ENCODE assay signal across 10 mouse cellular contexts in genomic region chr10:127091507-127092396, GRCm38 (mm10). TPM values are rescaled to one million over a fixed set of nuclear protein-coding genes. Genes with fewer than 3 reads are reported as not detected.
A peak's percentile ranks its signal among the peaks of the same experiment; 100 is the strongest.
DNase-seq lines count a peak whose midpoint lies in the region; ATAC-seq and TF ChIP-seq lines count a peak whose summit lies in the region.
"Had no signal": no experiment of that assay in that cellular context is flagged by ENCODE, and none has a peak within 500 bp of the region (broad histone marks: within the 10 kb centered on the region; RNA-seq: fewer than 3 reads in every experiment).

No protein-coding gene starts in this region.

- H3K9me3 ChIP-seq in embryonic facial prominence, embryonic 13.5 days: no peaks in the 10 kb centered on the region
- no peaks in the 10 kb centered on the region for H3K9me3 ChIP-seq in kidney, embryonic 14.5 days (ENCODE audit: control insufficient read depth, low read length)

- WGBS in embryonic facial prominence, embryonic 13.5 days: 7% methylated on average over 51 of the region's 51 CpGs
- WGBS in kidney, embryonic 14.5 days: 8% methylated on average over 51 of the region's 51 CpGs

- H3K79me3 ChIP-seq in C2C12 (ENCODE audit: low read depth): no peaks in the 10 kb centered on the region

- H3K79me2 ChIP-seq in C2C12 (ENCODE audit: control insufficient read depth, insufficient read depth): no peaks in the 10 kb centered on the region

- H3K9ac ChIP-seq in embryonic facial prominence, embryonic 13.5 days: peak overlapping the region; percentile 27; the same call in 1 of the 2 replicates
- H3K9ac ChIP-seq in kidney, embryonic 14.5 days (ENCODE audit: low read depth, low read length): no peak overlapping the region

- no peak for DNase-seq in frontal cortex, postnatal 10 days (ENCODE audit: low spot score in 2 of 2)
- peak; percentile 43 for DNase-seq in lung, postnatal 36 days

- peak; percentile 8; the same call in 1 of the 2 replicates for ATAC-seq in frontal cortex, adult (ENCODE audit: low TSS enrichment)
- ATAC-seq in embryonic facial prominence, embryonic 13.5 days (ENCODE audit: insufficient number of reproducible peaks, insufficient read depth, low FRiP score, low TSS enrichment, low read depth): peak; percentile 48; the same call in 1 of the 2 replicates
- no peak for ATAC-seq in kidney, embryonic 14.5 days (ENCODE audit: low FRiP score, low TSS enrichment)
- ATAC-seq in erythroblast, adult 5-6 weeks (replicated peaks; ENCODE audit: low FRiP score, poor library complexity, severe bottlenecking): no peak
- no peak for ATAC-seq in CD4-positive, CD25-positive, alpha-beta regulatory T cell, adult 4 months

- peak overlapping the region; percentile 42 for H3ac ChIP-seq in C2C12 (ENCODE audit: control insufficient read depth, insufficient read length, low read depth)

- H3K4me3 ChIP-seq in C2C12 (ENCODE audit: insufficient read depth, poor library complexity, severe bottlenecking): no peak overlapping the region
- peak overlapping the region; percentile 32 for H3K4me3 ChIP-seq in embryonic facial prominence, embryonic 13.5 days
- peak overlapping the region; percentile 26 for H3K4me3 ChIP-seq in kidney, embryonic 14.5 days (ENCODE audit: low read length)
- H3K4me3 ChIP-seq: erythroblast, embryonic 14.5 days; megakaryocyte, embryonic 14.5 days had no signal

- peaks cover 33% of the 10 kb centered on the region for H3K4me1 ChIP-seq in embryonic facial prominence, embryonic 13.5 days
- 0 out of 2 replicates have a peak, but pooled peaks cover 11% of the 10 kb centered on the region for H3K4me1 ChIP-seq in kidney, embryonic 14.5 days (ENCODE audit: control insufficient read depth, insufficient read depth, low read length)

- TF ChIP-seq CTCF in C2C12 (IDR thresholded peaks at IDR 0.05; ENCODE audit: control insufficient read depth, insufficient read depth, insufficient read length): peak; percentile 50

- H3K27me3 ChIP-seq in C2C12 (ENCODE audit: control insufficient read depth, insufficient read depth, insufficient read length): no peaks in the 10 kb centered on the region
- H3K27me3 ChIP-seq in embryonic facial prominence, embryonic 13.5 days: peaks cover 68% of the 10 kb centered on the region
- peaks cover 45% of the 10 kb centered on the region for H3K27me3 ChIP-seq in kidney, embryonic 14.5 days (ENCODE audit: control insufficient read depth, insufficient read depth, low read length)
- H3K27me3 ChIP-seq: megakaryocyte, embryonic 14.5 days had no signal

- no peaks in the 10 kb centered on the region for H3K36me3 ChIP-seq in C2C12 (ENCODE audit: control insufficient read depth, insufficient read depth)
- peaks cover 17% of the 10 kb centered on the region for H3K36me3 ChIP-seq in embryonic facial prominence, embryonic 13.5 days
- H3K36me3 ChIP-seq in kidney, embryonic 14.5 days (ENCODE audit: control insufficient read depth, insufficient read depth, low read length): no peaks in the 10 kb centered on the region; the same call in 1 of the 2 replicates

- H3K27ac ChIP-seq in embryonic facial prominence, embryonic 13.5 days: no peak overlapping the region
- no peak overlapping the region for H3K27ac ChIP-seq in kidney, embryonic 14.5 days (ENCODE audit: low read depth, low read length)

- peak overlapping the region; percentile 55 for H3K4me2 ChIP-seq in embryonic facial prominence, embryonic 13.5 days
- H3K4me2 ChIP-seq in kidney, embryonic 14.5 days (replicated peaks; ENCODE audit: low read depth, low read length): peak overlapping the region; percentile 24

TF ChIP-seq in C2C12, 6 proteins besides CTCF, POLR2A, EP300 and RAD21:
- TF ChIP-seq FOSL1 (IDR thresholded peaks at IDR 0.05; ENCODE audit: insufficient read depth, low read length, poor library complexity, severe bottlenecking) (no peak), USF1 (IDR thresholded peaks at IDR 0.05; ENCODE audit: low read depth) (no peak), CEBPB (IDR thresholded peaks at IDR 0.05; ENCODE audit: low read depth) (no peak), MYOD1 (IDR thresholded peaks at IDR 0.05; ENCODE audit: control insufficient read depth, insufficient read length, low read depth) (no peak), MAX (IDR thresholded peaks at IDR 0.05) (peak; percentile 47)

RNA-seq across cellular contexts. Expression of gene Agap2, which starts 16.7 kb away (rescaled TPM):
- 3.2 TPM for polyA plus RNA-seq in C2C12 (2012; fragmentation: generic; extraction: Trizol)
- 0.18 and 0.34 TPM in 2 replicates for polyA plus RNA-seq in embryonic facial prominence, embryonic 13.5 days (2015; fragmentation: Nextera tagmentation; extraction: Ambion mirVana)
- polyA plus RNA-seq in kidney, embryonic 14.5 days (2014; fragmentation: Nextera tagmentation; extraction: Ambion mirVana): 0.07 and 0.61 TPM in 2 replicates
- 1.9 and 6.5 TPM in 2 replicates for total RNA-seq in erythroblast, adult 5-6 weeks (2015; ENCODE audit: low replicate concordance)
- 2.0 and 4.0 TPM in 2 replicates for total RNA-seq in erythroblast, adult 5-6 weeks (2017; ENCODE audit: low replicate concordance)
- 10 to 100 TPM; 29.8 to 34.6 TPM for polyA plus RNA-seq in CD4-positive, CD25-positive, alpha-beta regulatory T cell, adult 4 months (2017; shearing (Covaris generic))

RNA-seq across cellular contexts. Expression of gene Tspan31, which starts 21.7 kb away (rescaled TPM):
- 118 TPM for polyA plus RNA-seq in C2C12 (2012; fragmentation: generic; extraction: Trizol)
- 176 and 179 TPM in 2 replicates for polyA plus RNA-seq in embryonic facial prominence, embryonic 13.5 days (2015; fragmentation: Nextera tagmentation; extraction: Ambion mirVana)
- polyA plus RNA-seq in kidney, embryonic 14.5 days (2014; fragmentation: Nextera tagmentation; extraction: Ambion mirVana): 106 and 153 TPM in 2 replicates
- 25.3 and 30.4 TPM in 2 replicates for total RNA-seq in erythroblast, adult 5-6 weeks (2015; ENCODE audit: low replicate concordance)
- 8.6 and 19.0 TPM in 2 replicates for total RNA-seq in erythroblast, adult 5-6 weeks (2017; ENCODE audit: low replicate concordance)
- 100 to 1,000 TPM in 1 of 2 experiments, 10 to 100 TPM in 1; 87.4 to 109 TPM for polyA plus RNA-seq in CD4-positive, CD25-positive, alpha-beta regulatory T cell, adult 4 months (2017; shearing (Covaris generic))

RNA-seq across cellular contexts. Expression of gene Cdk4, which starts 28.4 kb away (rescaled TPM):
- 714 TPM for polyA plus RNA-seq in C2C12 (2012; fragmentation: generic; extraction: Trizol)
- 1,992 and 2,100 TPM in 2 replicates for polyA plus RNA-seq in embryonic facial prominence, embryonic 13.5 days (2015; fragmentation: Nextera tagmentation; extraction: Ambion mirVana)
- polyA plus RNA-seq in kidney, embryonic 14.5 days (2014; fragmentation: Nextera tagmentation; extraction: Ambion mirVana): 2,221 and 2,763 TPM in 2 replicates
- total RNA-seq in erythroblast, adult 5-6 weeks (2015; ENCODE audit: low replicate concordance): 83.0 and 90.1 TPM in 2 replicates
- total RNA-seq in erythroblast, adult 5-6 weeks (2017; ENCODE audit: low replicate concordance): 43.8 and 71.5 TPM in 2 replicates
- 100 to 1,000 TPM; 294 to 347 TPM for polyA plus RNA-seq in CD4-positive, CD25-positive, alpha-beta regulatory T cell, adult 4 months (2017; shearing (Covaris generic))

RNA-seq across cellular contexts. Expression of gene Os9, which starts 29.2 kb away (rescaled TPM):
- 35.6 TPM for polyA plus RNA-seq in C2C12 (2012; fragmentation: generic; extraction: Trizol)
- polyA plus RNA-seq in embryonic facial prominence, embryonic 13.5 days (2015; fragmentation: Nextera tagmentation; extraction: Ambion mirVana): 76.5 and 87.7 TPM in 2 replicates
- 31.4 and 47.5 TPM in 2 replicates for polyA plus RNA-seq in kidney, embryonic 14.5 days (2014; fragmentation: Nextera tagmentation; extraction: Ambion mirVana)
- total RNA-seq in erythroblast, adult 5-6 weeks (2015; ENCODE audit: low replicate concordance): 15.0 and 17.1 TPM in 2 replicates
- 59.5 and 60.7 TPM in 2 replicates for total RNA-seq in erythroblast, adult 5-6 weeks (2017; ENCODE audit: low replicate concordance)
- 100 to 1,000 TPM in 1 of 2 experiments, 10 to 100 TPM in 1; 78.1 to 142 TPM for polyA plus RNA-seq in CD4-positive, CD25-positive, alpha-beta regulatory T cell, adult 4 months (2017; shearing (Covaris generic))

RNA-seq across cellular contexts. Expression of gene March9, which starts 31.8 kb away (rescaled TPM):
- polyA plus RNA-seq in C2C12 (2012; fragmentation: generic; extraction: Trizol): 3.0 TPM
- polyA plus RNA-seq in embryonic facial prominence, embryonic 13.5 days (2015; fragmentation: Nextera tagmentation; extraction: Ambion mirVana): 1.5 and 1.6 TPM in 2 replicates
- 1.5 and 2.6 TPM in 2 replicates for polyA plus RNA-seq in kidney, embryonic 14.5 days (2014; fragmentation: Nextera tagmentation; extraction: Ambion mirVana)
- not detected in 2 replicates for total RNA-seq in erythroblast, adult 5-6 weeks (2015; ENCODE audit: low replicate concordance)
- not detected in 2 replicates for total RNA-seq in erythroblast, adult 5-6 weeks (2017; ENCODE audit: low replicate concordance)
- under 1 TPM; 0.19 to 0.73 TPM for polyA plus RNA-seq in CD4-positive, CD25-positive, alpha-beta regulatory T cell, adult 4 months (2017; shearing (Covaris generic))
- polyA plus RNA-seq: erythroblast, embryonic 14.5 days had no signal

Comparison
In these comparisons a context has a peak if more than half of its experiments do, and no peak if none do; other contexts are left out.
1. ATAC-seq: peak in frontal cortex, adult (single experiment) and embryonic facial prominence, embryonic 13.5 days (single experiment); none in kidney, embryonic 14.5 days (single experiment), erythroblast, adult 5-6 weeks (single experiment) and CD4-positive, CD25-positive, alpha-beta regulatory T cell, adult 4 months (single experiment).